Mouse (Mus musculus): Measurements from ENCODE around the gene Dhx15. TPM values are rescaled to one million over a fixed set of nuclear protein-coding genes. Genes with fewer than 3 reads are reported as not detected.

Dhx15 gene
- polyA plus RNA-seq, 1 experiment from 2014 or later: 97.6 TPM

GRCm38 (mm10) chr5:52226677-52227076 lies 36.4 kb upstream of the Dhx15 start:
- Histone ChIP-seq H3K4me3 (ENCODE audit: low read length) (no peak overlapping the region), H3K27ac (ENCODE audit: low read depth, low read length) (no peak overlapping the region), H3K4me1 (ENCODE audit: control insufficient read depth, insufficient read depth, low read depth, low read length) (no peaks in the 10 kb centered on the region), H3K9me3 (ENCODE audit: control insufficient read depth, low read length) (no peaks in the 10 kb centered on the region), H3K4me2 (ENCODE audit: low read length) (no peak overlapping the region), H3K9ac (ENCODE audit: low read depth, low read length) (no peak overlapping the region), H3K27me3 (replicated peaks; ENCODE audit: control insufficient read depth, insufficient read depth, low read length) (no peaks in the 10 kb centered on the region), H3K36me3 (ENCODE audit: control insufficient read depth, insufficient read depth, low read length) (no peaks in the 10 kb centered on the region)
- no peak for ATAC-seq
- 86% methylated on average over 3 of the region's 3 CpGs for WGBS

- Histone ChIP-seq H3K4me1 (ENCODE audit: control insufficient read depth, insufficient read depth, low read depth, low read length) (peaks cover 9% of the 10 kb centered on the region), H3K36me3 (ENCODE audit: control insufficient read depth, insufficient read depth, low read length) (no peaks in the 10 kb centered on the region), H3K4me2 (ENCODE audit: low read length) (no peak overlapping the region), H3K9ac (ENCODE audit: low read depth, low read length) (no peak overlapping the region), H3K27ac (ENCODE audit: low read depth, low read length) (no peak overlapping the region), H3K4me3 (ENCODE audit: low read length) (no peak overlapping the region), H3K27me3 (replicated peaks; ENCODE audit: control insufficient read depth, insufficient read depth, low read length) (no peaks in the 10 kb centered on the region), H3K9me3 (ENCODE audit: control insufficient read depth, low read length) (no peaks in the 10 kb centered on the region)
- WGBS: 81% methylated on average over 5 of the region's 5 CpGs
- no peak for ATAC-seq
Measured at GRCm38 (mm10) chr5:52221596-52221995, 31.3 kb upstream of the Dhx15 start.

- no peak for ATAC-seq
- Histone ChIP-seq H3K9ac (ENCODE audit: low read depth, low read length) (no peak overlapping the region), H3K4me2 (ENCODE audit: low read length) (no peak overlapping the region), H3K27ac (ENCODE audit: low read depth, low read length) (no peak overlapping the region), H3K4me3 (ENCODE audit: low read length) (no peak overlapping the region), H3K36me3 (ENCODE audit: control insufficient read depth, insufficient read depth, low read length) (no peaks in the 10 kb centered on the region), H3K4me1 (ENCODE audit: control insufficient read depth, insufficient read depth, low read depth, low read length) (peaks cover 9% of the 10 kb centered on the region), H3K27me3 (replicated peaks; ENCODE audit: control insufficient read depth, insufficient read depth, low read length) (no peaks in the 10 kb centered on the region), H3K9me3 (ENCODE audit: control insufficient read depth, low read length) (no peaks in the 10 kb centered on the region)
- WGBS: 66% methylated on average over 14 of the region's 14 CpGs
Measured at GRCm38 (mm10) chr5:52220013-52220804, 29.9 kb upstream of the Dhx15 start.

- H3K27me3 ChIP-seq (replicated peaks; ENCODE audit: control insufficient read depth, insufficient read depth, low read length): no peaks in the 10 kb centered on the region
- no peak overlapping the region for H3K4me3 ChIP-seq (ENCODE audit: low read length)
- no peaks in the 10 kb centered on the region for H3K36me3 ChIP-seq (ENCODE audit: control insufficient read depth, insufficient read depth, low read length)
- no peak for ATAC-seq
- H3K4me2 ChIP-seq (ENCODE audit: low read length): no peak overlapping the region
- H3K27ac ChIP-seq (ENCODE audit: low read depth, low read length): no peak overlapping the region
- H3K4me1 ChIP-seq (ENCODE audit: control insufficient read depth, insufficient read depth, low read depth, low read length): peaks cover 9% of the 10 kb centered on the region
- WGBS: 47% methylated on average over 6 of the region's 6 CpGs
- H3K9ac ChIP-seq (ENCODE audit: low read depth, low read length): no peak overlapping the region
- H3K9me3 ChIP-seq (ENCODE audit: control insufficient read depth, low read length): no peaks in the 10 kb centered on the region
Measured at GRCm38 (mm10) chr5:52218238-52218637, 27.9 kb upstream of the Dhx15 start.

GRCm38 (mm10) chr5:52213143-52213900 lies 23.0 kb upstream of the Dhx15 start:
- ATAC-seq: no peak
- no peak overlapping the region for H3K4me2 ChIP-seq (ENCODE audit: low read length)
- 75% methylated on average over 7 of the region's 7 CpGs for WGBS
- no peaks in the 10 kb centered on the region for H3K27me3 ChIP-seq (replicated peaks; ENCODE audit: control insufficient read depth, insufficient read depth, low read length)
- H3K4me1 ChIP-seq (ENCODE audit: control insufficient read depth, insufficient read depth, low read depth, low read length): peaks cover 8% of the 10 kb centered on the region
- H3K9ac ChIP-seq (ENCODE audit: low read depth, low read length): no peak overlapping the region
- H3K36me3 ChIP-seq (ENCODE audit: control insufficient read depth, insufficient read depth, low read length): no peaks in the 10 kb centered on the region
- no peak overlapping the region for H3K27ac ChIP-seq (ENCODE audit: low read depth, low read length)
- no peaks in the 10 kb centered on the region for H3K9me3 ChIP-seq (ENCODE audit: control insufficient read depth, low read length)
- H3K4me3 ChIP-seq (ENCODE audit: low read length): no peak overlapping the region

- H3K27me3 ChIP-seq (replicated peaks; ENCODE audit: control insufficient read depth, insufficient read depth, low read length): no peaks in the 10 kb centered on the region
- 48% methylated on average over 1 of the region's 1 CpGs for WGBS
- peak overlapping the region; percentile 91 for H3K4me3 ChIP-seq (ENCODE audit: low read length)
- peak overlapping the region; percentile 78 for H3K4me2 ChIP-seq (ENCODE audit: low read length)
- H3K9ac ChIP-seq (ENCODE audit: low read depth, low read length): no peak overlapping the region; the same call in 1 of the 2 replicates
- no peak overlapping the region for H3K27ac ChIP-seq (ENCODE audit: low read depth, low read length)
- no peak for ATAC-seq
- no peaks in the 10 kb centered on the region for H3K36me3 ChIP-seq (ENCODE audit: control insufficient read depth, insufficient read depth, low read length)
- no peaks in the 10 kb centered on the region for H3K9me3 ChIP-seq (ENCODE audit: control insufficient read depth, low read length)
- H3K4me1 ChIP-seq (ENCODE audit: control insufficient read depth, insufficient read depth, low read depth, low read length): peaks cover 15% of the 10 kb centered on the region
Measured at GRCm38 (mm10) chr5:52191180-52191468, 810 bp upstream of the Dhx15 start.

DNA sequence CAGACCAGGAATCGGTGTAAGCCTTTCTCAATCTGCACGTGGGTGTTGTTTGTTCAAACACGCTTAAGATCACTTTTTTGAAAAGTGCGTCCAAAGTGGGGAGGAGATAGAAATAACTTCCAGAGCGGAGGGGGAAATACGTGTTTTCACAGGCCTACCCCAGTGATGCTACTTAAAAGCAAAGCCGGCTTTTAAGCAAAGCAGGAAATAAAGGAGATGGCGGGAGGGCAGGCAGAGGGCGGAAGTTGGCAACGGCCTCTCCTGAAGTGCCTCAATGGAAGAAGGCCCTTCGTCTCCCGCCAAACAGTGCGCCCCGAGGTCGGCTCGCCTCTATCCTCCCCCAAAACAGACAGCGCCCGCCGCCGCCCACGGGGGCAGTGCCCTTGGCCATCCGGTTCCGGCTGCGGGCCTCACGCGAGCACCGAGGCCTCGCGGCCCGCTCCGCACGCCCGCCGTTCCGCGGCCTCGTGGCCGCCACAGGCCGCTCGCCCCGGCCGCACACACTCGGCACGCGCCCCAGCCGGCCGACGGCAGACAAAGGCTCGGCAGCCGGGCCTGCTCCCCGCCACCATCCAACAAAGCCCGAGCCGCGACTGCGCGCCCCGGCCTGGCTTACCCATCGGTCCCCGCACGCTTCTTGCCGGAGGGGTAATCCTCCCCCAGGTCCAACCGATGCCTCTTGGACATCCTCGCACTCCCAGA lies 499 bp downstream of the Dhx15 start:
- Histone ChIP-seq H3K4me2 (ENCODE audit: low read length) (peak overlapping the region; percentile 69), H3K9me3 (ENCODE audit: control insufficient read depth, low read length) (no peaks in the 10 kb centered on the region), H3K27ac (ENCODE audit: low read depth, low read length) (peak overlapping the region; percentile 90), H3K27me3 (replicated peaks; ENCODE audit: control insufficient read depth, insufficient read depth, low read length) (no peaks in the 10 kb centered on the region), H3K36me3 (ENCODE audit: control insufficient read depth, insufficient read depth, low read length) (no peaks in the 10 kb centered on the region), H3K4me1 (ENCODE audit: control insufficient read depth, insufficient read depth, low read depth, low read length) (peaks cover 15% of the 10 kb centered on the region), H3K9ac (ENCODE audit: low read depth, low read length) (peak overlapping the region; percentile 97), H3K4me3 (ENCODE audit: low read length) (peak overlapping the region; percentile 91)
- under 1% methylated on average over 51 of the region's 63 CpGs for WGBS
- ATAC-seq: peak; percentile 87

DNA sequence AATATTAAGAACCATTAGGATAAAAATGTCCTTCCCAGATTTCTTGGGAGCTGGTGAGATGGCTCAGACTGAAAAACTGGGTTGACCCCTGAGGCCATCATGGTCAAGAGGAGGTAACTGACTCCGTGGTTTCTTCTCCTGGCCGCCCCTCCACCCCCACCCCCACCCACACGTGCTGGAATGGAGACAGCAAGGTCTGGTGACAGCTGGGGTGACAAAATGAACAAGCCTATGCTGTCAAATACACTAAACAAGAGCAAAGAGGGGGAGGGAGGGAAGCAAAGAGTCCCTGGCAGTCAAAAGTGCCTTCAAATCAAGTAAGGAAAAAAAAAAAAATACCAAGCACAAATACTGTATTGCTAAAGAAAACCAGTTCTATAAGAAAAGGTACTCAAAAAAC lies 2.1 kb downstream of the Dhx15 start:
- no peak for ATAC-seq
- Histone ChIP-seq H3K27ac (ENCODE audit: low read depth, low read length) (no peak overlapping the region), H3K9ac (ENCODE audit: low read depth, low read length) (no peak overlapping the region), H3K36me3 (ENCODE audit: control insufficient read depth, insufficient read depth, low read length) (peaks cover 3% of the 10 kb centered on the region; the same call in 1 of the 2 replicates), H3K4me1 (ENCODE audit: control insufficient read depth, insufficient read depth, low read depth, low read length) (peaks cover 15% of the 10 kb centered on the region), H3K9me3 (ENCODE audit: control insufficient read depth, low read length) (no peaks in the 10 kb centered on the region), H3K27me3 (replicated peaks; ENCODE audit: control insufficient read depth, insufficient read depth, low read length) (no peaks in the 10 kb centered on the region), H3K4me3 (ENCODE audit: low read length) (no peak overlapping the region), H3K4me2 (ENCODE audit: low read length) (peak overlapping the region; percentile 69)
- WGBS: 18% methylated on average over 3 of the region's 3 CpGs

DNA sequence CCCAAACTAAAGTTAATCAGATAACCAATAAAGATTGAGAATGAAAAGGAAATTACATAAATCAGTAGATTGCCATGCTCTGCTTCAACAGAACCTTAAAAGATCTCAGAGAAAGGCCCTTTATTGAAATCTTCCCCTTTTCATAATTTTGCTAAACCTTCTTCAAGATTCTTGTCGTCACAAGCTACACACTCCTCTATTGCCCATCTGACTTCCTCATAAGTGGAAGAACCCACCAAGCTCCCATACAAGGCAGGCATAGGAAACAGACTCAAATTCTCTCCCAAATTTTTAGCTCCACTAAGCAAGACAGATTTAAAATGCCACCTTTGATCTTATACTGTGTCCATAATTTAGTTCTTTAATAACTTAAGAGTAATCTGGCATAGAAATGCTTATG lies 13.0 kb downstream of the Dhx15 start:
- no peaks in the 10 kb centered on the region for H3K27me3 ChIP-seq (replicated peaks; ENCODE audit: control insufficient read depth, insufficient read depth, low read length)
- ATAC-seq: no peak
- no peak overlapping the region for H3K4me2 ChIP-seq (ENCODE audit: low read length)
- no peak overlapping the region for H3K4me3 ChIP-seq (ENCODE audit: low read length)
- H3K4me1 ChIP-seq (ENCODE audit: control insufficient read depth, insufficient read depth, low read depth, low read length): no peaks in the 10 kb centered on the region
- no peak overlapping the region for H3K9ac ChIP-seq (ENCODE audit: low read depth, low read length)
- no peak overlapping the region for H3K27ac ChIP-seq (ENCODE audit: low read depth, low read length)
- H3K9me3 ChIP-seq (ENCODE audit: control insufficient read depth, low read length): no peaks in the 10 kb centered on the region
- peaks cover 3% of the 10 kb centered on the region for H3K36me3 ChIP-seq (ENCODE audit: control insufficient read depth, insufficient read depth, low read length)
- 89% methylated on average over 1 of the region's 1 CpGs for WGBS
